Mouse (Mus musculus) kidney, postnatal 36 days (tissue): ENCODE measurements around the gene Sav1.
A peak's percentile ranks its signal among the peaks of the same experiment; 100 is the strongest.

Experiments
- DNase-seq, 2 experiments: peaks; one replicate each; pipeline ENCODE4 v3.0.0; 2021 to 2022; ENCODE audit warnings: mixed read lengths in 2 of 2

The Sav1 gene

DNA sequence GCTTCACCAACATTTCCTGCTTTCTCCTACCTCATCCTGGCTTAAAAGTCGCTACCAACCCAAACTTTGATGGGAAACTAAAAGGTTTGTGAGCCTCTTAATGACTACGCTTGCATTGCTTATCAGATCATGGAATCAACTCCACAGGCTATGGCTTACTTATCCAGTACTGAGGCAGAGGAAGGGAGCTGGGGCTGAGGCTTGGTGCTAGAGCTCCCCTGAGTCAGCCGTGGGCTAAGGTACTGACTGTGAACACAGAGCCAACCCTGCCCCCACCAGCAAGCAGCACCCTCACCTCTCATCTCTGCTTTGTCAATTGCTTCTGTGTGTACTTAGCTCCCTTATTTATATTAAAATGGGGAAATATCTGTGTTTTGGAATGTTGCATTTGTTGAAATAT, 39.3 kb downstream of the Sav1 start:
- DNase-seq: no peak

GRCm38 (mm10) chr12:69945861-69946260, 40.9 kb downstream of the Sav1 start:
- DNase-seq: no peak

DNA sequence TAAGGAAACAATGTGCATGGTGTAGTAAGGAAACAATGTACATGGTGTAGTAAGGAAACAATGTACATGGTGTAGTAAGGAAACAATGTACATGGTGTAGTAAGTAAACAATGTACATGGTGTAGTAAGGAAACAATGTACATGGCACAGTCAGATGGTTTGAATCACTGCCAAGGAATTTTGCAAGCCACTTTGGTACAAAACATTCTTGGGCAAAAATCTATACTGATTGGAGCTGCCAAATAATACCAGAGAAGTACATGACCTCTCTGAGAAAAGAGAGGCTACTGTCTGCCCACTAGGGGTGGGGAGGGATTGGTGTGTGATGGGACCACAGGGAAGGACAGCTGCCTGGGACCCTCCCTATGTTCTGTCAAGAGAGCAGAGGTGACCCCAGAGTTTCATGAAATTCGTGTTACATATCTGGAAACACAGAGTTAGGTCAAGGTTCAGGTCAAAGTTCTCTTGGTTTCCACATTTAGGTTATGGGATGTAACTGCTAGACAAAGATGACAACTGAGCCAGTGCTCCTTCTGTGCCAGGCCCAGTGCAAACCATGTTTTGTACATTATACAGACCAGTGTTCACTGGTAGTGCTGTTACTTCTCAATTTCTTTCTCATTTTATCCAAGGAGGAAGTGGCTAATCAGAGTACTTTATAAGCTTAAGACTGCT, 45.0 kb downstream of the Sav1 start:
- no peak for DNase-seq

DNA sequence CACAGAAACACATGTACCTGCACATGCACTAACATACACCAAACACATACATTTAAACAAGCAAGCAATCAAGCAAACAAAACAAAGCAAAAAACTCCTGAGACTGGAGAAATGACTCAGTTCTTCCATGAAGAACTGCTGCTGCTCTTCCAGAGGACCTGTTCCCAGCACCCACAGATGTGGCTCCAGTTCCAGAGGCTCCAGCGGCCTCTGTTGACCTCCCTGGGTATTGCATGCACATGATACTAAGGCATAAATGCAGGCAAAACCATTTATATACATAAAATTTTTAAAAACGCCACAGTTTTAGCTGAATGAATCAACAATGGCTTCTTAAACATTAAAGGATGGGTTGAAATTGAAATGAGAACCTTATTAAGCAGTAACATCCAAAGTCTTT, 47.5 kb downstream of the Sav1 start:
- peak in 1 of 2 experiments; percentile 22 for DNase-seq

DNA sequence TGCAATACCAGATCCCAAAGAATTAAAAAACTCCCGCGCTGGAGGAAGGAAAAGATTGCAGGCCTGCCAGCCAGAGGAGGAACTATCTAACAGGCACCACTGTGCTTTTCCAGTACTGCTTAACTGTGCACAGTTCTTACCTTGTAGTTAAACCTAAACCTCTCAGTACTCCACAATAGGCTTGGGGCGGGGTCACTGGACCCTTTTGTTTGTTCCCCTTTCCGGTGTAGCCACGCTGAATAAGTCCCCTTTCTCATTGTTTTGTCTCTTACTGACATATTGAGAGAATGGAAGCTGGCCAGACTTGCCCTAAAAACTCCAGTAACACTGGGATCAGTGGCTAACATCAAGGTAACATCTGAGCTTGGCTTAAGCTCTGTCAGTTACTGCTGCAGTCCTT, 49.1 kb downstream of the Sav1 start:
- no peak for DNase-seq

GRCm38 (mm10) chr12:69926716-69927115, 60.1 kb downstream of the Sav1 start:
- DNase-seq: no peak

GRCm38 (mm10) chr12:69924012-69924411, 62.8 kb downstream of the Sav1 start:
- peak; percentile 36 to 67 for DNase-seq

GRCm38 (mm10) chr12:69923603-69924002, 63.2 kb downstream of the Sav1 start:
- no peak for DNase-seq

GRCm38 (mm10) chr12:69923128-69923527, 63.7 kb downstream of the Sav1 start:
- peak in 1 of 2 experiments; percentile 11 for DNase-seq

DNA sequence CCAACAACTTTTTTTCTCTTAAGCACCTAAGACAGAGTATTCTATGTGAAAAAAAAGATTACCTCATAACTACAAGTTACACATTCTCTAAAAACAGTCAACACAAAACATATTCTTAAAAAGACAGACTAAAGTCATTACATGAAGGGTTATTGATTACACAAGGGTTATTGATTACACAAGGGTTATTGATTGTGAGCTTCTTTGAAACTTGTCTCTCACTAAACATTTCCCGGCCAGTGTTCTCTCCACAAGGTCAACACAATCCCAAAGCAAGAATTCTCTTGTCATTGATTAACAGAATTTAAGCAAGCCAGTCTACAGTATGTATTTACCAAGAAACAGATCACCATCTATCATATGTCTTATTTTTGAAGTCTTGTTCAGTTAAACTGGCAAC, 64.7 kb downstream of the Sav1 start:
- no peak for DNase-seq

DNA sequence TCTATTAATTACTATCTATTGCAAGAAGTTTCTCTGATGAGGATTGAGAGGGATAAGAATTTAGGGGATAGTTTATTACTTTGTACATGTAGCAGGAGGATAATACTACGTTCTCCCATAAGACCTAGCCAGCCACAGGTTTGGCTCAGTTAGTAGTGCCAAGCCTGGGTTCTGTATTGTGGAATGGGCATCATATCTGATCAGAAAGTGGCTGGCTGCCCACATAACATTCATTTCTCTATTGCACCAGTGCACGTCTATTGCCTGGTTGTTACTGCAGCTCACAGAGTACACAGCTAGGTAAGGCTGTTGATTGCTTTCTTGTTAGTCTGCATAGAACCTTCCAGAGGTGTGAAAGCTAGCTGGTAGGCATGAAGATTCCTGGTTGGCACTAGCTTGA, 68.9 kb downstream of the Sav1 start:
- DNase-seq: no peak
